Mouse (Mus musculus) small intestine, adult 10 weeks (tissue): ENCODE measurements around the gene Fam193a. TPM values are rescaled to one million over a fixed set of nuclear protein-coding genes. Genes with fewer than 3 reads are reported as not detected.

ENCODE experiments used
- polyA plus RNA-seq: library from polyadenylated mRNA; stranded (reverse); fragments of 350-450 nt; fragmentation: Illumina TruSeq; extraction: RNeasy Lipid Tissue Mini Kit (QIAGEN cat#74804); gene quantifications from one replicate; pipeline ENCODE4 v1.2.3, GENCODE M21; 2014; ENCODE audit warnings: low replicate concordance

Gene Fam193a
- 16.2 TPM for polyA plus RNA-seq

DNA sequence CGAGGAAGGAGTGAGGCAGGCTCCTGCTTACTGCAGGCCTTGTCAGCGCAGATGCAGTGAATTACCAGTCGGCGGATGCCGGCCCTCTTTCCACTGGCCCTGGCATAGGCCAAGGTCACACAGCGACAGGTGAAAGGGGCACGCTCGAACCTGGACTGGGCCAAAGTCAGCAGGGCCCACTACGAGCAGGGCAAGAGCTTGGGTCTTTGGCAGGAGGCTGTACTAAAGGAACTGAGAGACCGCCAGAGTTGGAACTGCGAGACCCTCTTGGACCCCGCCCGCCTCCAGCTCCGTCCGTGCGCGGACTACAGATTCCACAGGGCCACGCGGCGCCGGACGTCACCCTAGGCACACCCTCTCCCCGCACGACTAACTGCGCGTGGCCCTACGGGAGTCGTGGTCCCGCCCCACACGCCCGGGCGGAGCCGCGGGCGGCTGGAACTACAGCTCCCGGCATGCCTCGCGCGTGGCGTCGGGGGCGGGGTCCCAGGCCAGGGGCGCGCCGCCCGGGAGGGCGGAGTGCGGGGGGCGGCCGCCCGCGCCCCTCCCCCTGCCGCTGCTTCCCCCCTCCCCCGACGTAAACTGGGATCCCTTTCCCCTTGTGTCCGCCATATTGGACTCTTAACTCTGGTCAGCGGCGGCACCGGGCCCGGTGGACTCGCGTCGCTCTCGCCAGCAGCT, at the start of gene Fam193a:
Fam193a (plus strand) TSS at position 593 of the 681 bp plus-strand sequence.

GRCm38 (mm10) chr5:34336097-34336774, 33.5 kb upstream of the Fam193a start, which contains the start of gene Rnf4:
Rnf4 (plus strand) TSS chr5:34336289.

DNA sequence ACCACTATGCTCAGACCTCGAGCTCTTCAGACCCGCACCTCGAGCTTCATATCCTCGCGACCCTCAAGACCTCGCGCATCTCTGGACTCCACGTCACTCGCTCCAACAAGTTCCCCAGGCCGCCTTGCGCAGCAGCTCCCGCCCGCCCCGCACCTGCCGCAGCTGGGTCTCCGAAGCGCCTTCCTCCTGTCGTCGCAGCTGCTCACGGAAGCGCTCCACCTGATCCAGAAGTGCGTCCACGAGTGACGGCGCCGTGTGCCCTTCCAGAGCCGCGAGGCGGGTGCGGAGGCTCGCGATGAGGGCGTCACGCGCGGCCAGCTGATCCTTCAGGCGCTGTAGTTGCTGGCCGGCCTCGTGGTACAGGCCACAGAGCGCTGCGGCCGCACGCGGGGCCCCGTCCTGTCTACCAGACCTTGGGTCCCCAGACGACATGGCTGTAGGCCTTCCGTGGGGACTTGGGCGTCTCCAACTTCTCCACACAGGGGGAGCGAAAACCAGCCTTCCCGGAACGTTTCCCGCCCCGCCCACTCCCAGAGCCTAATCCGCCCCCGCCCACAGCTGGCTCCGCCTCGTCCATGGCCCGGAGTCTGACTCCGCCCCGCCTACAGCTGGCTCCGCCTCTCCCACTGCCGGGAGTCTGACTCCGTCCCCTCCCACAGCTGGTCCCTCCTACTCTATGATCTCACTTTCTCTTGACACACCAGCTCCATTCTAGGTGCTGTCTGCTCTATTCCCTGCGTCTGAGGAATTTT, 143.9 kb downstream of the Fam193a start, which contains the start of gene Tnip2:
Tnip2 (minus strand) TSS at position 526 of the 752 bp plus-strand sequence.

DNA sequence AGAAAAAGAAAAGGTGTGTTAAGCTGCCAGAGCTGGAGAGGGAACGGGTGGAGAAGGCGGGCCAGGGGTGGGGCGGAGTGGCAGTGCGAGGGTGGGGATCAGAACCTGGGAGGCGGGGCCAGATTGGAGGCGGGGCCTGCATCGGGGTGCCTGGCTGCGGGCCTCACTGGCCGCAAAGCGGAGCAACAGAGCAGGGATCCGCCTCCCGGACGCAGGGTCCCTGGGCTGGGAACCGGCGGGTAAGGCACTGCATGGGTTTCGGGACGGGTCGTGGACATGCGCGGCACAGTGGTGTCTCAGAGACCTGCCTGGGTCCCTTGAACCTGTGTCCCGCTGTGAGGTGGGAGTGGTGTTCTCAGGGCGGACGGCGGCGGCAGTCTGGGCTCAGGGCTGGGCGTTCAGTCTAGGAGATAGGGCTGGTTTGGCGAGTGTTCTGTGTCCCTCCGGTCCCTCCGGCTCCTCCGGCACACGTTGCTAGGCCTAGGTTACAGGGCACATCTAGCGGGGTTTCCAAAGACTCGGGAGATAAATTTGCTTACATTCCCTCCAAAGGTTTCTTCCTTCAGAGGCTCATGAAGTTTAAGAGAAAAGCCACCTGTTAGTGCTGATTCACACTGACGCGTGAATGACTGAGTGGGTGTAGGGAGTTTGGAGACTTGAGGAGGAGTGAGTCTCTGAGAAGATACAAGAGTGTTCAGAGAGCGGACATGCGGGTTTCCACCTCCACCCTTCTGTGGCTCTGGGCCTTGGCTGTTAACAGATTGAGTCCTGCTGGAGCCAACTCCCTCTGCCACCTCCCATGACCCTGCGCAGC, 156.1 kb downstream of the Fam193a start, which contains the start of gene Sh3bp2:
Sh3bp2 (plus strand) TSS at position 176 of the 814 bp plus-strand sequence.

Other genes with a start within 250 kb of the Fam193a start
- gene Poln, start 200.5 kb upstream of the Fam193a start, polyA plus RNA-seq = not detected
- 42.7 TPM for gene Haus3, start 200.4 kb upstream of the Fam193a start, polyA plus RNA-seq
- gene Mxd4, start 182.2 kb upstream of the Fam193a start, polyA plus RNA-seq = 5.5 TPM
- gene Zfyve28, start 81.5 kb upstream of the Fam193a start, polyA plus RNA-seq = not detected
- gene Cfap99, start 81.3 kb upstream of the Fam193a start, polyA plus RNA-seq = not detected
- 65.3 TPM for gene Rnf4, start 33.6 kb upstream of the Fam193a start, polyA plus RNA-seq
- 3.9 TPM for gene Tnip2, start 144.1 kb downstream of the Fam193a start, polyA plus RNA-seq
- 0.59 TPM for gene Sh3bp2, start 155.9 kb downstream of the Fam193a start, polyA plus RNA-seq
- gene Add1, start 203.7 kb downstream of the Fam193a start, polyA plus RNA-seq = 73.9 TPM